Mouse (Mus musculus) hindbrain, postnatal 0 days (tissue): ENCODE measurements at regions not wholly inside any gene's neighbourhood (a gene's known extent, or its start where the extent isn't known, plus 50 kb on each side); places are given as distances from the start of the nearest gene placed in this dataset.

ENCODE experiments used
- ATAC-seq: fragments of 200-750 bp; cut with Nextera tagmentation; 2 replicates; pipeline ENCODE4 v1.8.0; 2017; ENCODE audit warnings: mild to moderate bottlenecking, moderate TSS enrichment, moderate library complexity
- DNase-seq: peaks from one replicate; pipeline ENCODE4 v3.0.0-alpha.2; 2015; ENCODE audit warnings: low spot score
- H3K27ac ChIP-seq: fragments of 300-500 bp; sonication (generic); 2 replicates; pipeline ENCODE4 v1.5.1; 2014; ENCODE audit warnings: mild to moderate bottlenecking
- H3K27me3 ChIP-seq: fragments of 300-500 bp; sonication (generic); 2 replicates; pipeline ENCODE4 v1.6.1; 2014; ENCODE audit warnings: low read length, mixed read lengths; ENCODE audit not compliant: insufficient read depth
- H3K36me3 ChIP-seq: fragments of 300-500 bp; sonication (generic); 2 replicates; pipeline ENCODE4 v1.6.1; 2014; ENCODE audit warnings: low read length, mixed read lengths; ENCODE audit not compliant: insufficient read depth
- H3K4me1 ChIP-seq: fragments of 300-500 bp; sonication (generic); 2 replicates; pipeline ENCODE4 v1.6.1; 2014; ENCODE audit warnings: antibody characterized with exemption, low read length, mixed read lengths; ENCODE audit not compliant: insufficient read depth
- H3K4me2 ChIP-seq: fragments of 300-500 bp; sonication (generic); 2 replicates; pipeline ENCODE4 v1.6.1; 2014; ENCODE audit warnings: low read depth, mild to moderate bottlenecking, low read length, moderate library complexity, mixed read lengths
- H3K4me3 ChIP-seq: fragments of 300-500 bp; sonication (generic); 2 replicates; pipeline ENCODE4 v1.5.1; 2014; ENCODE audit warnings: low read length
- H3K9ac ChIP-seq: fragments of 300-500 bp; sonication (generic); replicated peaks from 2 replicates; pipeline ENCODE4 v1.6.1; 2014; ENCODE audit warnings: mild to moderate bottlenecking, low read length, moderate library complexity, mixed read lengths
- H3K9me3 ChIP-seq: fragments of 300-500 bp; sonication (generic); 2 replicates; pipeline ENCODE4 v1.6.1; 2016; ENCODE audit warnings: low read length, mixed read lengths
- CTCF ChIP-seq: IDR thresholded peaks from 2 replicates; pipeline ENCODE4 v1.5.1; 2016; ENCODE audit warnings: antibody characterized with exemption, control low read depth, low read depth
- WGBS: fragments of 180-500 bp; shearing (Covaris S2); extraction: QIAGEN DNeasy Blood & Tissue Kit; methylation state at CpG from one replicate; pipeline ENCODE4 v1.1.7; 2014; 5-methylcytosine and 5-hydroxymethylcytosine counted together

- WGBS: 81% methylated on average over 24 of the region's 24 CpGs
- TF ChIP-seq CTCF: no peak
- no peak for ATAC-seq
Observed at GRCm38 (mm10) chr5:138875180-138876076, 55.5 kb downstream of the Gm5294 start.

GRCm38 (mm10) chr5:138881649-138882226 is 61.9 kb downstream of the Gm5294 start:
- Histone ChIP-seq H3K27me3 (no peaks in the 10 kb centered on the region), H3K4me3 (no peak overlapping the region), H3K27ac (no peak overlapping the region), H3K36me3 (no peaks in the 10 kb centered on the region), H3K4me1 (no peaks in the 10 kb centered on the region), H3K9ac (no peak overlapping the region), H3K9me3 (no peaks in the 10 kb centered on the region), H3K4me2 (no peak overlapping the region)
- no peak for TF ChIP-seq CTCF
- WGBS: 47% methylated on average over 9 of the region's 9 CpGs
- ATAC-seq: no peak
- no peak for DNase-seq

More at GRCm38 (mm10) chr5:138875180-138876076, 55.5 kb downstream of the Gm5294 start:
- Histone ChIP-seq H3K9me3 (no peaks in the 10 kb centered on the region), H3K27ac (no peak overlapping the region), H3K27me3 (no peaks in the 10 kb centered on the region), H3K4me1 (no peaks in the 10 kb centered on the region), H3K36me3 (no peaks in the 10 kb centered on the region), H3K4me2 (no peak overlapping the region), H3K9ac (no peak overlapping the region), H3K4me3 (no peak overlapping the region)
- DNase-seq: no peak

GRCm38 (mm10) chr5:138883573-138883972 is 63.7 kb downstream of the Gm5294 start:
- Histone ChIP-seq H3K9ac (no peak overlapping the region), H3K27me3 (no peaks in the 10 kb centered on the region), H3K36me3 (no peaks in the 10 kb centered on the region), H3K4me3 (no peak overlapping the region), H3K4me2 (no peak overlapping the region), H3K27ac (no peak overlapping the region), H3K9me3 (no peaks in the 10 kb centered on the region), H3K4me1 (no peaks in the 10 kb centered on the region)
- ATAC-seq: no peak
- DNase-seq: no peak
- TF ChIP-seq CTCF: no peak
- WGBS: 76% methylated on average over 9 of the region's 9 CpGs

- ATAC-seq (no peak), DNase-seq (no peak)
- no peak overlapping the region for H3K4me2 ChIP-seq
- no peak overlapping the region for H3K4me3 ChIP-seq
- no peak overlapping the region for H3K9ac ChIP-seq
- H3K9me3 ChIP-seq: no peaks in the 10 kb centered on the region
- H3K4me1 ChIP-seq: no peaks in the 10 kb centered on the region
- WGBS: 76% methylated on average over 3 of the region's 3 CpGs
- H3K27me3 ChIP-seq: no peaks in the 10 kb centered on the region
- no peak overlapping the region for H3K27ac ChIP-seq
- H3K36me3 ChIP-seq: no peaks in the 10 kb centered on the region
- TF ChIP-seq CTCF: no peak
Observed at GRCm38 (mm10) chr5:138885905-138886304, 66.0 kb downstream of the Gm5294 start.

- Histone ChIP-seq H3K4me1 (no peaks in the 10 kb centered on the region), H3K4me2 (no peak overlapping the region), H3K36me3 (no peaks in the 10 kb centered on the region), H3K9me3 (no peaks in the 10 kb centered on the region), H3K4me3 (no peak overlapping the region), H3K27ac (no peak overlapping the region), H3K9ac (no peak overlapping the region), H3K27me3 (no peaks in the 10 kb centered on the region)
- 62% methylated on average over 9 of the region's 9 CpGs for WGBS
- DNase-seq (no peak), ATAC-seq (no peak)
- TF ChIP-seq CTCF: no peak
Observed at GRCm38 (mm10) chr5:138888749-138889148, 68.9 kb downstream of the Gm5294 start.

- Histone ChIP-seq H3K4me1 (no peaks in the 10 kb centered on the region), H3K9me3 (no peaks in the 10 kb centered on the region), H3K4me3 (no peak overlapping the region), H3K27ac (no peak overlapping the region), H3K9ac (no peak overlapping the region), H3K4me2 (no peak overlapping the region), H3K36me3 (no peaks in the 10 kb centered on the region), H3K27me3 (no peaks in the 10 kb centered on the region)
- no peak for DNase-seq
- WGBS: 74% methylated on average over 5 of the region's 5 CpGs
- TF ChIP-seq CTCF: no peak
- no peak for ATAC-seq
Observed at GRCm38 (mm10) chr5:138889760-138890159, 69.9 kb downstream of the Gm5294 start.

- 77% methylated on average over 13 of the region's 13 CpGs for WGBS
- no peaks in the 10 kb centered on the region for H3K4me1 ChIP-seq
- H3K27ac ChIP-seq: no peak overlapping the region
- H3K36me3 ChIP-seq: no peaks in the 10 kb centered on the region
- H3K4me3 ChIP-seq: no peak overlapping the region
- ATAC-seq (no peak), DNase-seq (no peak)
- H3K9ac ChIP-seq: no peak overlapping the region
- no peak for TF ChIP-seq CTCF
- no peak overlapping the region for H3K4me2 ChIP-seq
- H3K9me3 ChIP-seq: no peaks in the 10 kb centered on the region
- no peaks in the 10 kb centered on the region for H3K27me3 ChIP-seq
Observed at GRCm38 (mm10) chr5:138894496-138894895, 74.6 kb downstream of the Gm5294 start.
